ENCODE assay signal across 40 mouse cellular contexts in genomic region chr16:4941016-4941415, GRCm38 (mm10). TPM values are rescaled to one million over a fixed set of nuclear protein-coding genes. Genes with fewer than 3 reads are reported as not detected.
"Had no signal": no experiment of that assay in that cellular context is flagged by ENCODE, and none has a peak within 500 bp of the region (broad histone marks: within the 10 kb centered on the region; RNA-seq: fewer than 3 reads in every experiment).

No protein-coding gene starts in this region.

- DNase-seq: gastrocnemius, postnatal 14 days; gastrocnemius, postnatal 36 days; heart, adult 2 months; heart, postnatal 14 days; heart, postnatal 36 days; kidney, adult 11 months; kidney, adult 2 months; kidney, adult 9 months; kidney, postnatal 14 days; kidney, postnatal 36 days; layer of hippocampus, adult 9-11 months; layer of hippocampus, postnatal 36 days; left cerebral cortex, postnatal 4 days had no signal

- H3K4me3 ChIP-seq: heart, adult 2 months; heart, embryonic 13.5 days; heart, embryonic 15.5 days; hindbrain, embryonic 13.5 days; kidney, embryonic 15.5 days; limb, embryonic 15.5 days; liver, embryonic 12.5 days had no signal

- ATAC-seq: hindbrain, postnatal 0 days; intestine, embryonic 16.5 days; liver, embryonic 12.5 days had no signal

- H3K27me3 ChIP-seq: heart, embryonic 13.5 days; heart, embryonic 15.5 days; hindbrain, embryonic 13.5 days; hindbrain, embryonic 15.5 days; kidney, embryonic 15.5 days; limb, embryonic 13.5 days; limb, embryonic 15.5 days; liver, embryonic 12.5 days had no signal

- H3K4me2 ChIP-seq: heart, embryonic 11.5 days; heart, embryonic 13.5 days; heart, embryonic 15.5 days; limb, embryonic 15.5 days; liver, embryonic 12.5 days had no signal

- H3K27ac ChIP-seq: heart, adult 2 months; heart, embryonic 13.5 days; heart, embryonic 15.5 days; hindbrain, embryonic 13.5 days; hindbrain, embryonic 15.5 days; kidney, embryonic 15.5 days; kidney, postnatal 0 days; limb, embryonic 13.5 days; limb, embryonic 15.5 days; liver, embryonic 12.5 days; liver, embryonic 14.5 days had no signal

- H3K9ac ChIP-seq: heart, embryonic 13.5 days; heart, embryonic 15.5 days; hindbrain, embryonic 15.5 days; kidney, embryonic 15.5 days; limb, embryonic 13.5 days; limb, embryonic 15.5 days; liver, embryonic 12.5 days; liver, embryonic 14.5 days had no signal

- H3K9me3 ChIP-seq: heart, embryonic 13.5 days; heart, embryonic 15.5 days; hindbrain, embryonic 13.5 days; hindbrain, embryonic 15.5 days; kidney, embryonic 15.5 days; limb, embryonic 13.5 days; limb, embryonic 15.5 days; liver, embryonic 12.5 days had no signal

RNA-seq across cellular contexts. Expression of gene Sept12, which starts 56.6 kb away (rescaled TPM):
- total RNA-seq: gastrocnemius, adult 18-20 months; gastrocnemius, adult 8-10 months; gastrocnemius, postnatal 14 days; gastrocnemius, postnatal 36 days; heart, adult 2 months; heart, postnatal 14 days; heart, postnatal 36 days; hematopoietic stem cell, adult 5-6 weeks; hindbrain, postnatal 0 days; layer of hippocampus, adult 18-20 months; layer of hippocampus, postnatal 14 days; layer of hippocampus, postnatal 36 days; left cerebral cortex, adult 18-20 months; left cerebral cortex, adult 8-10 months; left cerebral cortex, postnatal 10 days; left cerebral cortex, postnatal 25 days; left cerebral cortex, postnatal 4 days; liver, adult 2 months had no signal
- polyA plus RNA-seq: heart, embryonic 11.5 days; heart, embryonic 13.5 days; heart, embryonic 15.5 days; heart, postnatal 0 days; hindbrain, embryonic 11.5 days; hindbrain, embryonic 13.5 days; hindbrain, embryonic 15.5 days; hindbrain, postnatal 0 days; intestine, embryonic 14.5 days; intestine, embryonic 16.5 days; kidney, adult 2 months; kidney, embryonic 15.5 days; kidney, postnatal 0 days; limb, embryonic 11.5 days; limb, embryonic 13.5 days; limb, embryonic 15.5 days; liver, adult 2 months; liver, embryonic 12.5 days had no signal
